Mouse (Mus musculus) hindbrain, embryonic 15.5 days (tissue): ENCODE data around the gene Gabpb2. TPM values are rescaled to one million over a fixed set of nuclear protein-coding genes. Genes with fewer than 3 reads are reported as not detected.

Experiments used
- ATAC-seq: fragments of 200-750 bp; cut with Nextera tagmentation; 2 replicates; pipeline ENCODE4 v1.8.0; 2017; ENCODE audit warnings: low read depth, moderate number of reproducible peaks, moderate TSS enrichment; ENCODE audit not compliant: low FRiP score
- H3K27ac ChIP-seq: fragments of 300-500 bp; sonication (generic); replicated peaks from 2 replicates; pipeline ENCODE4 v1.5.1; 2015; ENCODE audit warnings: mild to moderate bottlenecking, inconsistent platforms
- H3K27me3 ChIP-seq: fragments of 300-500 bp; sonication (generic); 2 replicates; pipeline ENCODE4 v1.6.1; 2015; ENCODE audit warnings: control low read depth, inconsistent platforms
- H3K36me3 ChIP-seq: fragments of 300-500 bp; sonication (generic); 2 replicates; pipeline ENCODE4 v1.6.1; 2015; ENCODE audit warnings: control low read depth, inconsistent platforms
- H3K4me1 ChIP-seq: fragments of 300-500 bp; sonication (generic); replicated peaks from 2 replicates; pipeline ENCODE4 v1.6.1; 2015; ENCODE audit warnings: control low read depth, inconsistent platforms
- H3K4me2 ChIP-seq: fragments of 300-500 bp; sonication (generic); 2 replicates; pipeline ENCODE4 v1.6.1; 2015; ENCODE audit warnings: moderate library complexity, mild to moderate bottlenecking, inconsistent platforms
- H3K4me3 ChIP-seq: fragments of 300-500 bp; sonication (generic); 2 replicates; pipeline ENCODE4 v1.5.1; 2015; ENCODE audit warnings: mild to moderate bottlenecking, inconsistent platforms
- H3K9ac ChIP-seq: fragments of 300-500 bp; sonication (generic); 2 replicates; pipeline ENCODE4 v1.6.1; 2015; ENCODE audit warnings: inconsistent platforms
- H3K9me3 ChIP-seq: fragments of 300-500 bp; sonication (generic); 2 replicates; pipeline ENCODE4 v1.6.1; 2016; ENCODE audit warnings: control low read depth, inconsistent platforms
- WGBS: fragments of 180-500 bp; shearing (Covaris S2); methylation state at CpG from one replicate; pipeline ENCODE4 v1.1.7; 2015; 5-methylcytosine and 5-hydroxymethylcytosine counted together
- polyA plus RNA-seq: library from polyadenylated mRNA; unstranded; fragments of >200 nt; fragmentation: Nextera tagmentation; extraction: Ambion mirVana; gene quantifications from 2 replicates; pipeline ENCODE4 v1.2.1, GENCODE M21; 2015

Gene Gabpb2
- polyA plus RNA-seq, 1 experiment from 2014 or later = 3.4 TPM

DNA sequence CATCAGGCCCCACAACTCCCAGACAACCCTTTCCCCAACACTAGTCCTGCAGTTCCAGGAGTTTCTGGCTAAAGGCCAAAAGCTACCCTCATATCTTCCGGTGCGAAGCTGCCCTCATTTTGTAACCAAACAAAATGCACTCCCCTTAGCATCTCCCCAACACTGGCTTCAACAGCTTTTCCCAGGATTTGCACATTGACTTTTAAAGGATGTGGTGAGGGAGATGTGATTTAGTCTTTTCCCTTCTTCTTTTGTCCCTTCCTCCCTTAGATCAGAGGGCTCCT is 55.4 kb downstream of the Gabpb2 start:
- WGBS = 13% methylated on average over 2 of the region's 2 CpGs
- no peak for ATAC-seq

DNA sequence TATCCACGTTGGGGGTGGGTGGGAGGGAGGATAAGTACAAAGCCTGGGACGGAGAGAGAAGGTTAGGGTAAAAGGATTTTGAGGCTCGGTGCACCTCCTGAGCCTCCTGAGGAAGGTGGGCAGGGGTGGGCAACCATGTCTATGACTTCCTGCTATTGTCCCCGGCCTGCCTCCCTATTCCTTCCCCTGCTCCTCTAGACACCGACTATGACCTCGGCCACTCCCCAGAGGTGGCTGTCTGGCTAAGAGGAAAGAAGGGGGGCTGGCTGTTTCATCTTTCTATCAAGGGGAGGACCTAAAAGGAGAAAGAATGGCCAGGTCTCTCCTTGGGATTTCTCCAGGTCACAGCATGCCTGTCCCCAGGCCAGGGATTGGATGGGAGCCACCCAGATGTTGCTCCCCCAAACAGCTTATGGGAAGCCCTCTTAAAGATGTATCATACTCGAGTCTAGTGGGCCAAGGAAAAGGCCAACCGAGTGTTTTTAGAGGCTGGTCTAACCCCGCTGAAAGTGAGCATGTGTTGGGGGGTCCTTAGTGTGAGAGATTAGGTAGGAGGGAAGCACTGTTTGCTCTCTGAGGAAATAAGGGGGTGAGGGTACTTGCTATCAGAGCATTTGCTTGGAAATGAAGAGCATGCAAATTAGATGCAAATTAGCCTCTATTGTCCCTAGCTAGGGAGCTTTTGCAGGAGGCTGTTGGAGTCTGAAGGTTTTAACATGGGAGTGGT is 55.9 kb downstream of the Gabpb2 start:
- Histone ChIP-seq H3K27ac (peak overlapping the region; percentile 80), H3K9ac (peak overlapping the region; percentile 80), H3K9me3 (no peaks in the 10 kb centered on the region), H3K27me3 (0 out of 2 replicates have a peak, but pooled peaks cover 2% of the 10 kb centered on the region), H3K4me3 (peak overlapping the region; percentile 76), H3K4me2 (peak overlapping the region; percentile 73), H3K36me3 (peaks cover 17% of the 10 kb centered on the region), H3K4me1 (peaks cover 38% of the 10 kb centered on the region)
- ATAC-seq = no peak
- WGBS = under 1% methylated on average over 7 of the region's 9 CpGs

More for the DNA sequence above, 55.4 kb downstream of the Gabpb2 start:
- Histone ChIP-seq H3K9ac (peak overlapping the region; percentile 80), H3K9me3 (no peaks in the 10 kb centered on the region), H3K27ac (peak overlapping the region; percentile 80), H3K27me3 (0 out of 2 replicates have a peak, but pooled peaks cover 7% of the 10 kb centered on the region), H3K4me1 (peaks cover 38% of the 10 kb centered on the region), H3K4me3 (peak overlapping the region; percentile 76), H3K4me2 (peak overlapping the region; percentile 73), H3K36me3 (peaks cover 22% of the 10 kb centered on the region)

DNA sequence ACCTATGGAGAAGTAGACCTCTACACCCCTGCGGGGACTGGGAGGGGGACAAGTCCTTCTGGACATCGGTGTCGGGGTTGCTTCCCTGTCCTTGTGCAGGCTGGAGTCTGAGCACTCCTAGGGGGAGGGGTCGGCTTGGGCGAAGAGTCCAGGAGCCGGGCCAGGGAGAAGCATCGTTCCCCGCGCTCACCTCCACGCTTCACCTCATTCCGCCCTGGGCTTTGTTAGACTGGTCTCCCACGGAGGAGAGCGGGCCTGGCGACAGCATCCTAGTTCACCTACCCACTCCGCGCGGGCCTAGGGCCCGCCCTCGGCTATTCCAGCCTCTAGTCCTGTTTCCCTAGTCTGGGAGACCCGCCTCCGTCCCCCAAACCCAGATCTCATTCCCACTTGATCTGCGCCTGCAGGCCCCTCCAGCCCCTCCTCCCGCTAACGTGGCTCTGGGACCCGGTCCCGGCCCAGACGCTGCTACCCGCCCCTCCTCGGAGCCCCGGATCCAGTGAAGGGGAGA is 56.6 kb downstream of the Gabpb2 start:
- peak overlapping the region; percentile 76 for H3K4me3 ChIP-seq
- peaks cover 12% of the 10 kb centered on the region for H3K36me3 ChIP-seq
- H3K9me3 ChIP-seq = no peaks in the 10 kb centered on the region
- peak overlapping the region; percentile 80 for H3K27ac ChIP-seq
- peak overlapping the region; percentile 73 for H3K4me2 ChIP-seq
- H3K4me1 ChIP-seq = peaks cover 38% of the 10 kb centered on the region
- ATAC-seq = peak; percentile 2; the same call in 1 of the 2 replicates
- peak overlapping the region; percentile 80 for H3K9ac ChIP-seq
- no peaks in the 10 kb centered on the region for H3K27me3 ChIP-seq
- WGBS = under 1% methylated on average over 30 of the region's 30 CpGs

GRCm38 (mm10) chr3:95159987-95160963 is 57.4 kb downstream of the Gabpb2 start, which contains the start of gene Sema6c:
TSS of gene Sema6c (plus strand) at chr3:95160457.
- Histone ChIP-seq H3K4me1 (peaks cover 38% of the 10 kb centered on the region), H3K9me3 (no peaks in the 10 kb centered on the region), H3K4me2 (peak within 1 kb of the TSS; percentile 73), H3K36me3 (peaks cover 5% of the 10 kb centered on the region; the same call in 1 of the 2 replicates), H3K27me3 (no peaks in the 10 kb centered on the region), H3K4me3 (peak within 1 kb of the TSS; percentile 76), H3K9ac (peak within 1 kb of the TSS; percentile 80), H3K27ac (peak within 1 kb of the TSS; percentile 80)
- 0% methylated on average over 66 of the region's 66 CpGs for WGBS
- peak; percentile 98 for ATAC-seq

GRCm38 (mm10) chr3:95159511-95159986 is 58.2 kb downstream of the Gabpb2 start:
- Histone ChIP-seq H3K27me3 (no peaks in the 10 kb centered on the region), H3K36me3 (no peaks in the 10 kb centered on the region), H3K9ac (peak overlapping the region; percentile 80; the same call in 1 of the 2 replicates), H3K4me3 (peak overlapping the region; percentile 76), H3K9me3 (no peaks in the 10 kb centered on the region), H3K4me2 (peak overlapping the region; percentile 73), H3K27ac (peak overlapping the region; percentile 80), H3K4me1 (peaks cover 38% of the 10 kb centered on the region)
- ATAC-seq = no peak
- 9% methylated on average over 8 of the region's 8 CpGs for WGBS

GRCm38 (mm10) chr3:95153874-95154273 is 63.8 kb downstream of the Gabpb2 start:
- H3K4me1 ChIP-seq = no peaks in the 10 kb centered on the region
- H3K4me3 ChIP-seq = no peak overlapping the region
- no peak overlapping the region for H3K4me2 ChIP-seq
- ATAC-seq = no peak
- H3K27me3 ChIP-seq = no peaks in the 10 kb centered on the region
- no peak overlapping the region for H3K9ac ChIP-seq
- no peaks in the 10 kb centered on the region for H3K36me3 ChIP-seq
- H3K9me3 ChIP-seq = no peaks in the 10 kb centered on the region
- WGBS = 56% methylated on average over 4 of the region's 4 CpGs
- no peak overlapping the region for H3K27ac ChIP-seq

DNA sequence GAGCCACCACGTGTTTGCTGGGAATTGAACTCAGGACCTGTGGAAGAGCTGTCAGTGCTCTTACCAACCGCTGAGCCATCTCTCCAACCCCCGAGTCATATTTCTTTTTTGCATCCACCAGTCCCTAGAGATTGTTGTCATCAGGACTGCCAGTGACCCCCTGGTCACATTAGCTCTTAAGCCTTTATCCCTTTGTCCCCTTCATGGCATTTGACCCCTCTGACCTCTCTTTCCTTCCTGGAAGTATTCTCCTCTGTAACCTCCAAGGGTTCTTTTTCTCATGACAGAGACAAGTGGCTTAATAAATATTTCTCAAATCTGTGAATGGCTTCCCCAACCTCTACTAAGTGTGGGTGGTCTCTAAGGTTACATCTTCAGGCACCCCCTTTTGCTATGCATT is 69.8 kb downstream of the Gabpb2 start:
- Histone ChIP-seq H3K4me3 (no peak overlapping the region), H3K36me3 (no peaks in the 10 kb centered on the region), H3K4me1 (no peaks in the 10 kb centered on the region), H3K9ac (no peak overlapping the region), H3K9me3 (no peaks in the 10 kb centered on the region), H3K27ac (no peak overlapping the region), H3K27me3 (no peaks in the 10 kb centered on the region), H3K4me2 (no peak overlapping the region)
- no peak for ATAC-seq
- 38% methylated on average over 3 of the region's 3 CpGs for whole genome bisulfite sequencing

- no peak overlapping the region for H3K9ac ChIP-seq
- no peak overlapping the region for H3K27ac ChIP-seq
- 12% methylated on average over 5 of the region's 5 CpGs for WGBS
- H3K27me3 ChIP-seq = no peaks in the 10 kb centered on the region
- H3K4me3 ChIP-seq = no peak overlapping the region
- H3K4me1 ChIP-seq = no peaks in the 10 kb centered on the region
- H3K9me3 ChIP-seq = no peaks in the 10 kb centered on the region
- peak; percentile 75; the same call in 1 of the 2 replicates for ATAC-seq
- H3K36me3 ChIP-seq = peaks cover 12% of the 10 kb centered on the region; the same call in 1 of the 2 replicates
- no peak overlapping the region for H3K4me2 ChIP-seq
These were observed 75.1 kb downstream of the Gabpb2 start for GRCm38 (mm10) chr3:95142617-95143011.

GRCm38 (mm10) chr3:95141952-95142616 is 75.6 kb downstream of the Gabpb2 start, which contains the start of gene Tnfaip8l2:
TSS of gene Tnfaip8l2 (minus strand) at chr3:95142360.
- no peak within 1 kb of the TSS for H3K4me3 ChIP-seq
- 83% methylated on average over 10 of the region's 10 CpGs for WGBS
- H3K36me3 ChIP-seq = peaks cover 12% of the 10 kb centered on the region; the same call in 1 of the 2 replicates
- no peaks in the 10 kb centered on the region for H3K27me3 ChIP-seq
- no peaks in the 10 kb centered on the region for H3K4me1 ChIP-seq
- H3K9ac ChIP-seq = no peak within 1 kb of the TSS
- no peak within 1 kb of the TSS for H3K4me2 ChIP-seq
- ATAC-seq = peak; percentile 31; the same call in 1 of the 2 replicates
- H3K27ac ChIP-seq = no peak within 1 kb of the TSS
- H3K9me3 ChIP-seq = no peaks in the 10 kb centered on the region

- H3K9me3 ChIP-seq = no peaks in the 10 kb centered on the region
- no peak overlapping the region for H3K4me2 ChIP-seq
- WGBS = 93% methylated on average over 9 of the region's 9 CpGs
- ATAC-seq = no peak
- no peak overlapping the region for H3K9ac ChIP-seq
- H3K27ac ChIP-seq = no peak overlapping the region
- no peaks in the 10 kb centered on the region; the same call in 1 of the 2 replicates for H3K4me1 ChIP-seq
- no peak overlapping the region for H3K4me3 ChIP-seq
- peaks cover 12% of the 10 kb centered on the region; the same call in 1 of the 2 replicates for H3K36me3 ChIP-seq
- no peaks in the 10 kb centered on the region for H3K27me3 ChIP-seq
These were observed 76.2 kb downstream of the Gabpb2 start for GRCm38 (mm10) chr3:95141474-95141873.

- Histone ChIP-seq H3K9ac (no peak overlapping the region), H3K36me3 (peaks cover 12% of the 10 kb centered on the region; the same call in 1 of the 2 replicates), H3K4me3 (no peak overlapping the region), H3K27ac (no peak overlapping the region), H3K4me2 (no peak overlapping the region), H3K27me3 (no peaks in the 10 kb centered on the region), H3K9me3 (no peaks in the 10 kb centered on the region), H3K4me1 (peaks cover 6% of the 10 kb centered on the region)
- ATAC-seq = no peak
- WGBS = 92% methylated on average over 6 of the region's 6 CpGs
These were observed 76.9 kb downstream of the Gabpb2 start for GRCm38 (mm10) chr3:95140795-95141194.
